Mouse (Mus musculus): ENCODE data around the gene Rpl22. TPM values are rescaled to one million over a fixed set of nuclear protein-coding genes. Genes with fewer than 3 reads are reported as not detected.

Gene Rpl22
- polyA plus RNA-seq (2012; rRNA removed; ENCODE audit: low replicate concordance): 5.3 and 6.0 TPM in 2 replicates

GRCm38 (mm10) chr4:152325574-152326411 is at the start of gene Rpl22:
TSS of gene Rpl22 (plus strand) at chr4:152325742.

DNA sequence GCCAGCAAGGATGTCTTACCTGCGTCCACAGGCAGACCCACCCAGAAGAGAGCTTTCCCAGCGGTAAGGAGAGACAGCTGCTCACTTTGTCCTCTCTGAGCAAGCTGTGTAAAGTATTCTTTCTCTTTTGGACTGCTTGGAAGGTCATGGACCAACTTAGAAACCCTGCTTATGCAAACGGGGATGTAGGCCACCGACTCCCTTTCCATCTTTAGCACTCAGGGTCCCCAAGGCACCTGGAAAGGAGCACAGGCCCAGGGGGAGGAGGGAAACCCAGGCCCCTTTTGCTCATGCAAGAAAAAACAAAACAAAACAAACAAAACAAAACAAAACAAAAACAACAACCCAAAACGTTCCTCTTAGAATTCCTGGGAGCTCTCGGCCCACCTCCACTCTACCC is 34.0 kb upstream of the Rpl22 start, which contains the start of gene Hes3:
TSS of gene Hes3 (minus strand) at position 101 of the 400 bp plus-strand sequence.

DNA sequence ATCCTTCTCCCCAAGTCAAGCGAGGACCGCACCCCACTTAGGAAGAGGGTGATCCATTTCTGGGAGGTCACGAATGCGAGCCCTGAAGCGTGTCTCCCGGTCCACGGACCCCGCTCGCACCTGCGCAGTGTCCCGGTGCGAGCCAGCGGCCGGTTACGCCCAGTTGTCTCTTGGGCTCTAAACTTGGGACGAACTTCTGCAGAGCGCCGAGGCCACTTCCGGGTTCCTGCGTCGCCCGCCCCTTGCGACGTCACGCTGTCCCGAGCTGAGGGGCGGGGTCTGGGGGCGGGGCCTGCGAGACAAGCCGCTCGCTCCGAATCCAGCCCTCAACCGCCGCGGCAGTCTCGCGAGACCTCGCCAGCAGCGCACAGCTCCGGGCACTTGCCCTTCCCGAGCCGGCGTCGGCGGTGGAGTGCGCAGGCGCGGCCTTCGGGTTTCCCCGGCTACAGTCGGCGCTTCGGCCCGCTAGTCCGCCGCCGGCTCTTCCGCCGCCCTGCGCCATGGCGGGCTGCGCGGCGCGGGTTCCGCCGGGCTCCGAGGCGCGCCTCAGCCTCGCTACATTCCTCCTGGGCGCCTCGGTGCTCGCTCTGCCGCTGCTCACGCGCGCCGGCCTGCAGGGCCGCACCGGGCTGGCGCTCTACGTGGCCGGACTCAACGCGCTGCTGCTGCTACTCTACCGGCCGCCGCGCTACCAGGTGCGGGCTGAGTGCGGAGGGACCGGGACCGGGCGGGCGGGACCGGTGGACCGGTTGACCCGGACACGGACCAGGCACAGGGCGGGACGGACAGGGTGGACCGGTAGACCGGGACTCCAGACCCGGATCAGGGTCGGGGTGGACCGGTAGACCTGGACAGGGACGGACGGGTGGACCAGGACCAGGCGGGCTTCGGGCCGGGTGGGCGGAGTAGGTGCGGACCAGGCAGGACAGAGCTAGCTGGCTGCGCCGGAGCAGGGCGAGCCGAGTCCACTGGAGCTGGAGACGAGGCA is 28.4 kb upstream of the Rpl22 start, which contains the start of gene Icmt:
TSS of gene Icmt (plus strand) at position 354 of the 988 bp plus-strand sequence.

DNA sequence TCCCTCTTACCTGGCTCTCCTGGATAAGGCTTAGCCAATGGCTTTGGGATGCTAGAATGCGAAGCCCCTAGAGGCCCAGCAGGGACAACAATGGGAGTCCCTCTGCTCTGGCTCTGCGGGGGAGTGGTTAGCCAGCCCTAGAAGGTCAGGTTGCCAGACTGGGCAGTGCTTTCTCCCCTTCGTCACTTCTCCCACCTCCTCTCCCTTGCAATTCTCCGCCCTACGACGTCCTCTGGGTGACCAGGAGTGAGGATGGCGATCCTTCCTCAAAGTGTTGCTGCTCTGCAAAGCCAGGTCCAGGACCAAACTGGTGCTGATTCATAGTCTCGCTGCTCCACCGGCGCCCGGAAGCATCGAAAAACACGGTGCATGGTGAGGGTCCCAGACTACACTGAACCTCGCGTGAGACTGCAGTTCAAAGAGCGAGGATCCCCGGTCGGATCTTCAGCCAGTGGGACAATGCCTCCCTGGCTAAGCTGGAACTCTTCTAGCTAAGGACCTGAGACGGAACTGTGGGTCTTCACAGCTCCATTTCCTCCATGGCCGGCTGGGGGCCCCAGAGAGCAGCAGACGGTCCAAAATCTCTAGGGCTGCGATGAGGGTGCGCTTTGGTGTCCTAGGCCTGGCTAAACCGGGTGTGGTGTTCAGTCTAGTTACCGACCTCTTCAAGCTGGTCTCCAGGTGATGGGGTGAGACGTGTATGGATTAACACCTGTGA is 6.9 kb upstream of the Rpl22 start, which contains the start of gene Rnf207:
TSS of gene Rnf207 (minus strand) at position 477 of the 718 bp plus-strand sequence.

GRCm38 (mm10) chr4:152338419-152339292 is 13.1 kb downstream of the Rpl22 start, which contains the start of gene Chd5:
TSS of gene Chd5 (plus strand) at chr4:152338651.

Other genes starting within 250 kb of the Rpl22 start
- 3.0 and 4.1 TPM in 2 replicates for gene Tnfrsf25, start 209.8 kb upstream of the Rpl22 start, polyA plus RNA-seq (2012; rRNA removed; ENCODE audit: low replicate concordance)
- gene Espn, start 173.4 kb upstream of the Rpl22 start, polyA plus RNA-seq (2012; rRNA removed; ENCODE audit: low replicate concordance): 273 and 642 TPM in 2 replicates
- 9.6 and 49.1 TPM in 2 replicates for gene Hes2, start 166.9 kb upstream of the Rpl22 start, polyA plus RNA-seq (2012; rRNA removed; ENCODE audit: low replicate concordance)
- gene Acot7, start 147.6 kb upstream of the Rpl22 start, polyA plus RNA-seq (2012; rRNA removed; ENCODE audit: low replicate concordance): 29.0 and 38.7 TPM in 2 replicates
- gene Gpr153, start 51.5 kb upstream of the Rpl22 start, polyA plus RNA-seq (2012; rRNA removed; ENCODE audit: low replicate concordance): 9.0 and 9.3 TPM in 2 replicates
- 0.08 TPM in 1 of 2 replicates, not detected in the other for gene Hes3, start 34.1 kb upstream of the Rpl22 start, polyA plus RNA-seq (2012; rRNA removed; ENCODE audit: low replicate concordance)
- gene Icmt, start 28.5 kb upstream of the Rpl22 start, polyA plus RNA-seq (2012; rRNA removed; ENCODE audit: low replicate concordance): 22.2 and 22.4 TPM in 2 replicates
- 2.2 and 5.5 TPM in 2 replicates for gene Rnf207, start 6.7 kb upstream of the Rpl22 start, polyA plus RNA-seq (2012; rRNA removed; ENCODE audit: low replicate concordance)
- 0.50 and 0.54 TPM in 2 replicates for gene Chd5, start 12.9 kb downstream of the Rpl22 start, polyA plus RNA-seq (2012; rRNA removed; ENCODE audit: low replicate concordance)
- gene Nphp4, start 151.0 kb downstream of the Rpl22 start, polyA plus RNA-seq (2012; rRNA removed; ENCODE audit: low replicate concordance): 0.27 and 0.90 TPM in 2 replicates
- gene Kcnab2, start 152.1 kb downstream of the Rpl22 start, polyA plus RNA-seq (2012; rRNA removed; ENCODE audit: low replicate concordance): 2.8 and 4.2 TPM in 2 replicates

Measured in duodenum, adult 2 months (tissue).